Mouse (Mus musculus): ENCODE data around the gene Man2a2.

DNA sequence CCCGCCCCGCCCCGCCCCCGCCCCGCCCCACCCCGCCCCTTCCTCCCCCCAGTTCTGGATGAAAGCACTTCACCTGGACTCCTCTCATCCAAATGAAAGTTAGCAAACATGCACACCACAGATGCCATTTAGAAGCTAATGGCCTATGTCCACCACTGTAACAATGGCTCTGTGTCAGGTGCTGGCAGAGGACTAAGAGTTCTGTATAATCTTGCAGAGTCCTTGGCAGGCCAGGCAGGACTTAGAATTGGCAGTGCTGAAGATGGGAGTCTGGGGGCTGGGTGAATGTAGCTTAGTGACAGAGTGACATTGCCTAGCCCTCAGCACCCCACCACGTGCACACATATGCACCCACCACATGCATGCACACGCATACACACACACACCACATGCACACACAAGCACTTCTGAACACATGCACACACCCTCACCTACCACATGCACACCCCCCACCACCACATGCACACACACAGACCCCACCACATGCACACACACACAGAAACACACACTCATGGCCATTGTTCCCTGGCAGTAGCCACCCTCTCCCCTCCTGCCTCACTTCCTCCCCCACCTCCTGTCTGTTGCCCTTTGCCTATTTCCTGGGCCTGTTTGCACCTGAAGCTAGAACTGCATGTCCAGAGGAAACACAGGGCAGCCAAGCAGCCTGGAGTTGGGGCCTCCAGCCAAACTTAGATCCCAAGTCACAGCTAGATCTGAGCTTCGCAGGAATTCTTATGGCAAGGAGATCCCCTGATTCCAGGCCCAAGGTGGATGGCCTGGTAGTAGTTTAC, 42.5 kb upstream of the Man2a2 start:
- TF ChIP-seq EP300 (IDR thresholded peaks at IDR 0.05; ENCODE audit: low read depth) (no peak), CTCF (IDR thresholded peaks at IDR 0.05; ENCODE audit: low read depth) (no peak)

Data from liver, embryonic 14.5 days (tissue).